Mouse (Mus musculus) intestine, postnatal 0 days (tissue): ENCODE data around the gene Slc29a1. TPM values are rescaled to one million over a fixed set of nuclear protein-coding genes. Genes with fewer than 3 reads are reported as not detected.
A peak's percentile ranks its signal among the peaks of the same experiment; 100 is the strongest.

Source experiments
- ATAC-seq: fragments of 200-750 bp; cut with Nextera tagmentation; 2 replicates; pipeline ENCODE4 v1.8.0; 2017; ENCODE audit warnings: mild to moderate bottlenecking, moderate TSS enrichment, moderate library complexity
- H3K27ac ChIP-seq: fragments of 300-500 bp; sonication (generic); 2 replicates; pipeline ENCODE4 v1.5.1; 2014; ENCODE audit warnings: mild to moderate bottlenecking, low read depth, low read length, moderate library complexity
- H3K27me3 ChIP-seq: fragments of 300-500 bp; sonication (generic); replicated peaks from 2 replicates; pipeline ENCODE4 v1.6.1; 2014; ENCODE audit warnings: low read length, mixed read lengths; ENCODE audit not compliant: control insufficient read depth, insufficient read depth
- H3K36me3 ChIP-seq: fragments of 300-500 bp; sonication (generic); 2 replicates; pipeline ENCODE4 v1.6.1; 2014; ENCODE audit warnings: mild to moderate bottlenecking, moderate library complexity; ENCODE audit not compliant: control insufficient read depth, insufficient read depth
- H3K4me1 ChIP-seq: fragments of 300-500 bp; sonication (generic); replicated peaks from 2 replicates; pipeline ENCODE4 v1.6.1; 2014; ENCODE audit warnings: antibody characterized with exemption, low read length, mixed read lengths; ENCODE audit not compliant: control insufficient read depth, insufficient read depth
- H3K4me2 ChIP-seq: fragments of 300-500 bp; sonication (generic); replicated peaks from 2 replicates; pipeline ENCODE4 v1.6.1; 2014; ENCODE audit warnings: low read depth, mild to moderate bottlenecking, moderate library complexity
- H3K4me3 ChIP-seq: fragments of 300-500 bp; sonication (generic); 2 replicates; pipeline ENCODE4 v1.5.1; 2014; ENCODE audit warnings: low read depth, low read length
- H3K9ac ChIP-seq: fragments of 300-500 bp; sonication (generic); 2 replicates; pipeline ENCODE4 v1.6.1; 2014; ENCODE audit warnings: mild to moderate bottlenecking, low read depth, low read length
- H3K9me3 ChIP-seq: fragments of 300-500 bp; sonication (generic); 2 replicates; pipeline ENCODE4 v1.6.1; 2016; ENCODE audit warnings: mixed run types; ENCODE audit not compliant: control insufficient read depth
- CTCF ChIP-seq: sonication (generic); IDR thresholded peaks from 2 replicates; pipeline ENCODE4 v1.5.1; 2016; ENCODE audit warnings: low read depth, mild to moderate bottlenecking, control low read depth, antibody characterized with exemption, moderate library complexity
- WGBS: fragments of 180-500 bp; shearing (Covaris S2); extraction: QIAGEN DNeasy Blood & Tissue Kit; methylation state at CpG from one replicate; pipeline ENCODE4 v1.1.7; 2014; 5-methylcytosine and 5-hydroxymethylcytosine counted together
- polyA plus RNA-seq: library from polyadenylated mRNA; unstranded; fragments of >200 nt; fragmentation: Nextera tagmentation; extraction: Ambion mirVana; gene quantifications from 2 replicates; pipeline ENCODE4 v1.2.1, GENCODE M21; 2015

The Slc29a1 gene
- polyA plus RNA-seq, 1 experiment from 2014 or later: 37.8 TPM

GRCm38 (mm10) chr17:45563655-45564530, 35.5 kb downstream of the Slc29a1 start, which contains the start of gene Slc35b2:
TSS of gene Slc35b2 (plus strand) at chr17:45563874.
- under 1% methylated on average over 49 of the region's 61 CpGs for WGBS
- H3K4me1 ChIP-seq: no peaks in the 10 kb centered on the region
- peak within 1 kb of the TSS; percentile 70 for H3K9ac ChIP-seq
- no peaks in the 10 kb centered on the region for H3K9me3 ChIP-seq
- peak within 1 kb of the TSS; percentile 73 for H3K4me3 ChIP-seq
- peak within 1 kb of the TSS; percentile 74 for H3K27ac ChIP-seq
- H3K36me3 ChIP-seq: peaks cover 32% of the 10 kb centered on the region
- ATAC-seq: peak; percentile 83
- TF ChIP-seq CTCF: peak; percentile 96
- H3K4me2 ChIP-seq: peak within 1 kb of the TSS; percentile 89
- H3K27me3 ChIP-seq: no peaks in the 10 kb centered on the region

- no peaks in the 10 kb centered on the region for H3K27me3 ChIP-seq
- peaks cover 29% of the 10 kb centered on the region for H3K36me3 ChIP-seq
- no peak overlapping the region for H3K4me2 ChIP-seq
- H3K27ac ChIP-seq: no peak overlapping the region
- no peak overlapping the region for H3K4me3 ChIP-seq
- H3K9me3 ChIP-seq: no peaks in the 10 kb centered on the region
- 71% methylated on average over 12 of the region's 12 CpGs for WGBS
- H3K9ac ChIP-seq: no peak overlapping the region
- no peak for ATAC-seq
- H3K4me1 ChIP-seq: no peaks in the 10 kb centered on the region
- TF ChIP-seq CTCF: no peak
Measured at GRCm38 (mm10) chr17:45563216-45563615, 36.2 kb downstream of the Slc29a1 start.

- TF ChIP-seq CTCF: no peak
- no peak overlapping the region for H3K4me3 ChIP-seq
- no peak overlapping the region for H3K27ac ChIP-seq
- peaks cover 9% of the 10 kb centered on the region; the same call in 1 of the 2 replicates for H3K36me3 ChIP-seq
- H3K9me3 ChIP-seq: no peaks in the 10 kb centered on the region
- no peak for ATAC-seq
- H3K4me1 ChIP-seq: peaks cover 3% of the 10 kb centered on the region; the same call in 1 of the 2 replicates
- no peak overlapping the region for H3K4me2 ChIP-seq
- no peak overlapping the region for H3K9ac ChIP-seq
- no peaks in the 10 kb centered on the region for H3K27me3 ChIP-seq
- 87% methylated on average over 15 of the region's 15 CpGs for WGBS
Measured at GRCm38 (mm10) chr17:45559732-45560525, 39.5 kb downstream of the Slc29a1 start.

GRCm38 (mm10) chr17:45557998-45558862, 41.2 kb downstream of the Slc29a1 start:
- Histone ChIP-seq H3K27me3 (no peaks in the 10 kb centered on the region), H3K4me2 (no peak overlapping the region), H3K4me1 (peaks cover 3% of the 10 kb centered on the region; the same call in 1 of the 2 replicates), H3K9me3 (no peaks in the 10 kb centered on the region), H3K36me3 (peaks cover 9% of the 10 kb centered on the region; the same call in 1 of the 2 replicates), H3K4me3 (no peak overlapping the region), H3K27ac (no peak overlapping the region), H3K9ac (no peak overlapping the region)
- TF ChIP-seq CTCF: no peak
- 76% methylated on average over 15 of the region's 16 CpGs for WGBS
- no peak for ATAC-seq

GRCm38 (mm10) chr17:45557246-45557824, 42.1 kb downstream of the Slc29a1 start:
- no peak for ATAC-seq
- 64% methylated on average over 7 of the region's 7 CpGs for whole genome bisulfite sequencing
- Histone ChIP-seq H3K27ac (no peak overlapping the region), H3K4me1 (peaks cover 3% of the 10 kb centered on the region; the same call in 1 of the 2 replicates), H3K4me2 (no peak overlapping the region; the same call in 1 of the 2 replicates), H3K4me3 (no peak overlapping the region), H3K36me3 (peaks cover 9% of the 10 kb centered on the region; the same call in 1 of the 2 replicates), H3K9me3 (no peaks in the 10 kb centered on the region), H3K27me3 (0 out of 2 replicates have a peak, but pooled peaks cover 6% of the 10 kb centered on the region), H3K9ac (no peak overlapping the region)
- no peak for TF ChIP-seq CTCF
